Mouse (Mus musculus) forebrain, embryonic 16.5 days (tissue): ENCODE measurements around the gene Gmnn. TPM values are rescaled to one million over a fixed set of nuclear protein-coding genes. Genes with fewer than 3 reads are reported as not detected.
A peak's percentile ranks its signal among the peaks of the same experiment; 100 is the strongest.

Experiments
- ATAC-seq: fragments of 200-750 bp; cut with Nextera tagmentation; 2 replicates; pipeline ENCODE4 v1.8.0; 2017; ENCODE audit warnings: mild to moderate bottlenecking, moderate library complexity
- H3K27ac ChIP-seq: fragments of 300-500 bp; sonication (generic); 2 replicates; pipeline ENCODE4 v1.5.1; 2014; ENCODE audit warnings: low read length, control low read depth
- H3K27me3 ChIP-seq: fragments of 300-500 bp; sonication (generic); replicated peaks from 2 replicates; pipeline ENCODE4 v1.6.1; 2014; ENCODE audit warnings: low read length; ENCODE audit not compliant: control insufficient read depth, insufficient read depth
- H3K36me3 ChIP-seq: fragments of 300-500 bp; sonication (generic); 2 replicates; pipeline ENCODE4 v1.6.1; 2014; ENCODE audit not compliant: control insufficient read depth, insufficient read depth
- H3K4me1 ChIP-seq: fragments of 300-500 bp; sonication (generic); replicated peaks from 2 replicates; pipeline ENCODE4 v1.6.1; 2014; ENCODE audit warnings: low read length; ENCODE audit not compliant: control insufficient read depth, insufficient read depth
- H3K4me2 ChIP-seq: fragments of 300-500 bp; sonication (generic); 2 replicates; pipeline ENCODE4 v1.6.1; 2014; ENCODE audit warnings: mild to moderate bottlenecking, low read length, control low read depth
- H3K4me3 ChIP-seq: fragments of 300-500 bp; sonication (generic); replicated peaks from 2 replicates; pipeline ENCODE4 v1.5.1; 2014; ENCODE audit warnings: mild to moderate bottlenecking, low read length, control low read depth
- H3K9ac ChIP-seq: fragments of 300-500 bp; sonication (generic); replicated peaks from 2 replicates; pipeline ENCODE4 v1.6.1; 2014; ENCODE audit warnings: low read depth, low read length, control low read depth
- H3K9me3 ChIP-seq: fragments of 300-500 bp; sonication (generic); 2 replicates; pipeline ENCODE4 v1.6.1; 2016; ENCODE audit warnings: low read length; ENCODE audit not compliant: control insufficient read depth
- WGBS: fragments of 180-500 bp; shearing (Covaris S2); extraction: QIAGEN DNeasy Blood & Tissue Kit; methylation state at CpG from one replicate; pipeline ENCODE4 v1.1.7; 2014; 5-methylcytosine and 5-hydroxymethylcytosine counted together
- polyA plus RNA-seq: library from polyadenylated mRNA; unstranded; fragments of >200 nt; fragmentation: Nextera tagmentation; extraction: Ambion mirVana; gene quantifications from 2 replicates; pipeline ENCODE4 v1.2.1, GENCODE M21; 2015

Gmnn gene
- polyA plus RNA-seq, 1 experiment from 2014 or later: 34.3 TPM

- Histone ChIP-seq H3K27ac (no peak overlapping the region), H3K9me3 (no peaks in the 10 kb centered on the region), H3K36me3 (no peaks in the 10 kb centered on the region), H3K4me2 (no peak overlapping the region), H3K27me3 (no peaks in the 10 kb centered on the region), H3K9ac (no peak overlapping the region), H3K4me1 (peaks cover 3% of the 10 kb centered on the region; the same call in 1 of the 2 replicates), H3K4me3 (no peak overlapping the region)
- 87% methylated on average over 9 of the region's 9 CpGs for WGBS
- no peak for ATAC-seq
Measured at GRCm38 (mm10) chr13:24716441-24716840, 45.3 kb downstream of the Gmnn start.

GRCm38 (mm10) chr13:24715601-24716000 lies 46.1 kb downstream of the Gmnn start:
- Histone ChIP-seq H3K9me3 (no peaks in the 10 kb centered on the region), H3K9ac (no peak overlapping the region), H3K4me1 (peaks cover 3% of the 10 kb centered on the region; the same call in 1 of the 2 replicates), H3K27me3 (no peaks in the 10 kb centered on the region), H3K36me3 (no peaks in the 10 kb centered on the region), H3K27ac (no peak overlapping the region), H3K4me2 (no peak overlapping the region), H3K4me3 (no peak overlapping the region)
- ATAC-seq: no peak
- WGBS: 74% methylated on average over 5 of the region's 5 CpGs

GRCm38 (mm10) chr13:24714360-24714885 lies 47.3 kb downstream of the Gmnn start:
- Histone ChIP-seq H3K4me1 (peaks cover 3% of the 10 kb centered on the region; the same call in 1 of the 2 replicates), H3K4me3 (no peak overlapping the region), H3K36me3 (peaks cover 2% of the 10 kb centered on the region; the same call in 1 of the 2 replicates), H3K4me2 (no peak overlapping the region), H3K9me3 (no peaks in the 10 kb centered on the region), H3K9ac (no peak overlapping the region), H3K27ac (no peak overlapping the region), H3K27me3 (no peaks in the 10 kb centered on the region)
- 85% methylated on average over 9 of the region's 9 CpGs for WGBS
- no peak for ATAC-seq

- Histone ChIP-seq H3K4me1 (peaks cover 3% of the 10 kb centered on the region; the same call in 1 of the 2 replicates), H3K9ac (no peak overlapping the region), H3K27me3 (no peaks in the 10 kb centered on the region), H3K9me3 (no peaks in the 10 kb centered on the region), H3K4me3 (no peak overlapping the region), H3K4me2 (peak overlapping the region; percentile 14), H3K27ac (no peak overlapping the region), H3K36me3 (peaks cover 2% of the 10 kb centered on the region; the same call in 1 of the 2 replicates)
- WGBS: 7% methylated on average over 16 of the region's 16 CpGs
- ATAC-seq: peak; percentile 91
Measured at GRCm38 (mm10) chr13:24713434-24714000, 48.2 kb downstream of the Gmnn start.

- Histone ChIP-seq H3K4me2 (no peak overlapping the region), H3K4me3 (no peak overlapping the region), H3K36me3 (peaks cover 2% of the 10 kb centered on the region; the same call in 1 of the 2 replicates), H3K27me3 (no peaks in the 10 kb centered on the region), H3K4me1 (peaks cover 3% of the 10 kb centered on the region; the same call in 1 of the 2 replicates), H3K9ac (no peak overlapping the region), H3K9me3 (no peaks in the 10 kb centered on the region), H3K27ac (no peak overlapping the region)
- no peak for ATAC-seq
- 83% methylated on average over 7 of the region's 7 CpGs for WGBS
Measured at GRCm38 (mm10) chr13:24712581-24713130, 49.1 kb downstream of the Gmnn start.

GRCm38 (mm10) chr13:24710968-24711367 lies 50.8 kb downstream of the Gmnn start:
- peaks cover 2% of the 10 kb centered on the region; the same call in 1 of the 2 replicates for H3K36me3 ChIP-seq

GRCm38 (mm10) chr13:24709656-24710396 lies 51.9 kb downstream of the Gmnn start:
- H3K4me3 ChIP-seq: no peak overlapping the region
- H3K9me3 ChIP-seq: no peaks in the 10 kb centered on the region
- H3K9ac ChIP-seq: no peak overlapping the region
- H3K4me1 ChIP-seq: peaks cover 3% of the 10 kb centered on the region; the same call in 1 of the 2 replicates
- no peak overlapping the region for H3K4me2 ChIP-seq
- H3K36me3 ChIP-seq: peaks cover 2% of the 10 kb centered on the region; the same call in 1 of the 2 replicates
- WGBS: 60% methylated on average over 12 of the region's 12 CpGs
- no peak overlapping the region for H3K27ac ChIP-seq
- H3K27me3 ChIP-seq: no peaks in the 10 kb centered on the region
- ATAC-seq: no peak

More at GRCm38 (mm10) chr13:24710968-24711367, 50.8 kb downstream of the Gmnn start:
- Histone ChIP-seq H3K27me3 (no peaks in the 10 kb centered on the region), H3K4me3 (no peak overlapping the region), H3K9me3 (no peaks in the 10 kb centered on the region), H3K4me1 (peaks cover 3% of the 10 kb centered on the region; the same call in 1 of the 2 replicates), H3K27ac (no peak overlapping the region), H3K9ac (no peak overlapping the region), H3K4me2 (no peak overlapping the region)
- no peak for ATAC-seq
- WGBS: 62% methylated on average over 7 of the region's 7 CpGs

- WGBS: 86% methylated on average over 5 of the region's 5 CpGs
- Histone ChIP-seq H3K36me3 (no peaks in the 10 kb centered on the region), H3K27ac (no peak overlapping the region), H3K4me3 (no peak overlapping the region), H3K4me1 (no peaks in the 10 kb centered on the region), H3K9ac (no peak overlapping the region), H3K27me3 (no peaks in the 10 kb centered on the region), H3K4me2 (no peak overlapping the region), H3K9me3 (no peaks in the 10 kb centered on the region)
- ATAC-seq: no peak
Measured at GRCm38 (mm10) chr13:24702128-24702527, 59.6 kb downstream of the Gmnn start.
